27 mouse cellular contexts compared by ENCODE assay signal in the genomic region with DNA sequence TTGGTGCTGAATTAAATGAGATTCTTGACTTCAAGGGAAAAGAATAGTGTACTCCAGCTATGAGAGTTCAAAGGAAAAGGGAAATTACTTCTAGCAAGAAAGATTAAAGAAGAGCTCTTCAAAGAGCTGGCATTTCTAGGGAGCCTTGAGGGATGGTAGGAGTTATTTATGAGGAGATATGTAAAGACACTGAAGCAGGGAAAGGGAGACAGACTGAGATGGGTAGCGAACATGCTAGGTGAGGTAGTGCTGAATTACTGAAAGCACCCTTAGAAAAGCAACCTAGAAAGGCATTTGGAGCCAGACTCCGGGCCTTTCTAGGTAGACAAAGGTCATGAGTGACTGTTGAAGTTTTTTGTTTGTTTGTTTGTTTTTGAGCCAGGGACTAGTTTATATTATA.
"Had no signal": no experiment of that assay in that cellular context is flagged by ENCODE, and none has a peak within 500 bp of the region (broad histone marks: within the 10 kb centered on the region; RNA-seq: fewer than 3 reads in every experiment).

No protein-coding gene starts in this region.

- H3K27ac ChIP-seq: embryonic facial prominence, embryonic 10.5 days; embryonic facial prominence, embryonic 12.5 days; embryonic facial prominence, embryonic 13.5 days; embryonic facial prominence, embryonic 15.5 days; forebrain, embryonic 10.5 days; forebrain, embryonic 12.5 days; forebrain, embryonic 13.5 days; forebrain, embryonic 15.5 days; gastrocnemius, adult 2 months had no signal

- H3K4me2 ChIP-seq: embryonic facial prominence, embryonic 12.5 days; embryonic facial prominence, embryonic 13.5 days; embryonic facial prominence, embryonic 15.5 days; forebrain, embryonic 12.5 days; forebrain, embryonic 13.5 days; forebrain, embryonic 15.5 days had no signal

- DNase-seq: cerebellum, adult 2 months; cerebellum, adult 8-10 months; cerebellum, adult 9-10 months; cerebellum, adult 9-11 months; cerebellum, postnatal 10 days; cerebellum, postnatal 14 days; cerebellum, postnatal 25 days; cerebellum, postnatal 36 days; embryo, embryonic 11 days; forebrain, postnatal 0 days; gastrocnemius, adult 2 months; gastrocnemius, postnatal 10 days; gastrocnemius, postnatal 14 days; gastrocnemius, postnatal 25 days; gastrocnemius, postnatal 36 days; heart, adult 18-20 months had no signal

- H3K4me3 ChIP-seq: embryonic facial prominence, embryonic 10.5 days; embryonic facial prominence, embryonic 12.5 days; embryonic facial prominence, embryonic 13.5 days; embryonic facial prominence, embryonic 15.5 days; erythroblast, embryonic 14.5 days; forebrain, embryonic 10.5 days; forebrain, embryonic 12.5 days; forebrain, embryonic 13.5 days; forebrain, embryonic 15.5 days; gastrocnemius, adult 2 months had no signal

- ATAC-seq: forebrain, embryonic 13.5 days; forebrain, embryonic 14.5 days; forebrain, embryonic 15.5 days; forebrain, embryonic 16.5 days; forebrain, postnatal 0 days had no signal

- H3K36me3 ChIP-seq: forebrain, embryonic 12.5 days; forebrain, embryonic 15.5 days had no signal

- H3K27me3 ChIP-seq: embryonic facial prominence, embryonic 12.5 days; embryonic facial prominence, embryonic 13.5 days; embryonic facial prominence, embryonic 15.5 days had no signal

- H3K9me3 ChIP-seq: embryonic facial prominence, embryonic 10.5 days; embryonic facial prominence, embryonic 12.5 days; embryonic facial prominence, embryonic 13.5 days; embryonic facial prominence, embryonic 15.5 days; forebrain, embryonic 10.5 days; forebrain, embryonic 12.5 days; forebrain, embryonic 13.5 days; forebrain, embryonic 15.5 days had no signal

- H3K9ac ChIP-seq: embryonic facial prominence, embryonic 12.5 days; embryonic facial prominence, embryonic 13.5 days; embryonic facial prominence, embryonic 15.5 days; forebrain, embryonic 12.5 days; forebrain, embryonic 13.5 days; forebrain, embryonic 15.5 days; forebrain, postnatal 0 days had no signal

- H3K4me1 ChIP-seq: forebrain, embryonic 12.5 days; forebrain, embryonic 13.5 days; forebrain, embryonic 15.5 days had no signal
